21 mouse cellular contexts compared by ENCODE assay signal in genomic region chr7:128209826-128210225, GRCm38 (mm10). TPM values are rescaled to one million over a fixed set of nuclear protein-coding genes. Genes with fewer than 3 reads are reported as not detected.
"Had no signal": no experiment of that assay in that cellular context is flagged by ENCODE, and none has a peak within 500 bp of the region (broad histone marks: within the 10 kb centered on the region; RNA-seq: fewer than 3 reads in every experiment).

No protein-coding gene starts in this region.

- H3K27ac ChIP-seq: limb, embryonic 15.5 days; liver, embryonic 12.5 days; midbrain, embryonic 10.5 days; neural tube, embryonic 15.5 days had no signal

- H3K9ac ChIP-seq: limb, embryonic 15.5 days; liver, embryonic 12.5 days; lung, embryonic 14.5 days; neural tube, embryonic 15.5 days had no signal

- H3K4me2 ChIP-seq: limb, embryonic 15.5 days; liver, embryonic 12.5 days; lung, embryonic 14.5 days; neural tube, embryonic 15.5 days had no signal

- ATAC-seq: liver, embryonic 12.5 days had no signal

- H3K27me3 ChIP-seq: liver, embryonic 12.5 days; neural tube, embryonic 15.5 days had no signal

- H3K36me3 ChIP-seq: limb, embryonic 15.5 days; liver, embryonic 12.5 days; midbrain, embryonic 10.5 days; neural tube, embryonic 15.5 days had no signal

- H3K9me3 ChIP-seq: limb, embryonic 15.5 days; liver, embryonic 12.5 days; midbrain, embryonic 10.5 days; neural tube, embryonic 15.5 days had no signal

- DNase-seq: layer of hippocampus, adult 9-11 months; layer of hippocampus, postnatal 36 days; lung, embryonic 14.5 days; lung, postnatal 10 days; lung, postnatal 4 days; midbrain, embryonic 14.5 days; right cerebral cortex, adult 18-20 months; right cerebral cortex, postnatal 25 days; thymus, postnatal 4 days had no signal

- H3K4me3 ChIP-seq: limb, embryonic 15.5 days; liver, embryonic 12.5 days; midbrain, embryonic 10.5 days; myocyte; neural tube, embryonic 15.5 days had no signal

- H3K4me1 ChIP-seq: limb, embryonic 15.5 days; liver, embryonic 12.5 days; midbrain, embryonic 10.5 days; neural tube, embryonic 15.5 days had no signal

RNA-seq across cellular contexts. Expression of gene Cox6a2, which starts 3.6 kb away (rescaled TPM):
- polyA plus RNA-seq: midbrain, embryonic 10.5 days; midbrain, embryonic 14.5 days had no signal

RNA-seq across cellular contexts. Expression of gene Slc5a2, which starts 55.6 kb away (rescaled TPM):
- total RNA-seq: layer of hippocampus, adult 18-20 months; layer of hippocampus, postnatal 36 days; left cerebral cortex, adult 8-10 months; left cerebral cortex, postnatal 25 days; megakaryocyte, adult 5-6 weeks had no signal
- polyA plus RNA-seq: limb, embryonic 11.5 days; limb, embryonic 15.5 days; midbrain, embryonic 14.5 days; myocyte; small intestine, adult 2 months; thymus, postnatal 0 days had no signal
